Mouse (Mus musculus): ENCODE data around the gene Hoxc10. TPM values are rescaled to one million over a fixed set of nuclear protein-coding genes. Genes with fewer than 3 reads are reported as not detected.
A peak's percentile ranks its signal among the peaks of the same experiment; 100 is the strongest.

Gene Hoxc10
- polyA plus RNA-seq, 1 experiment from 2014 or later = 62.9 TPM

DNA sequence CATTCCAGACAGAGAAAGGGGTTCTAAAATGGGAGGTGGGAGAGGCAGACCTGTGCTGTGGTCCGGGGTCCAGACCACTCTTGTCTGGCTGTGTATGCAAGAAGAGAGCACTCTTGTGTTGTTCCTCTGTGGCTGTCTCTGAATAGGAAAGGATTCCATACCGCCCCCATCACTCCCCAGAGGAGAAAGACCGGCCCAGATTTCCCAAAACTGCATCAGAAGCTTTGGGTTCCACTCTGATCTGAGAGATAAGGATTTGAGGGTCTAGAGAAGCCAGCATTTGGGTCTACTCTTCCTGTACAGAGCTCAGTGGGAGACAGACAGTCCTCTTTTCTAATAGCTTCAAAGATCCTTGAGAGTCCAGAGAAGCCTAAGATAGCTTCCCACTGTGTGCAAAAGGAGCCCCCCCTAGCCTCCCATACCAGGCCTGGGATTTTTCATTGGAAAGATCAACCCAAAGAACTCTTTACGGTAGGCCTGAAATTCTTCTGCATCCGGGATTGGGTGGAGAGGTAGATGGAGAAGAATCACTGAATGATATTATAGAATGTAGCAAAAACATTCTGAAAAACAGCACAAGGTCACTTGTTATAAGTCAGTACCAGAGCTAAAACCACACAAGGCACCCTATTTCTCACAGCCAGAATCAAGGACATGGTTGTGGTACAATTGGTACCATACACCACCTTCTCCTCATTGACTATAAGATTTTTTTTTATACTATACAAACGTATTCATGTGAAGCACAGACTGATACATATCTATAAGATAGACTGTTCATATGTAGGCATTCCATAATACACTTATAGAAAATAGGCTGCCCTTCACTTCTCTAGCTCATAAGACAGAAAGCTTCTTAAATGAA is 43.7 kb upstream of the Hoxc10 start:
- H3K27ac ChIP-seq (ENCODE audit: low read depth, low read length) = no peak overlapping the region
- ATAC-seq (ENCODE audit: low FRiP score, low TSS enrichment) = no peak
- H3K4me3 ChIP-seq (ENCODE audit: low read length) = no peak overlapping the region
- H3K9ac ChIP-seq (ENCODE audit: low read depth, low read length) = no peak overlapping the region
- WGBS = 7% methylated on average over 6 of the region's 6 CpGs
- no peaks in the 10 kb centered on the region for H3K36me3 ChIP-seq (ENCODE audit: control insufficient read depth, insufficient read depth, low read length)
- H3K4me2 ChIP-seq (replicated peaks; ENCODE audit: low read depth, low read length) = no peak overlapping the region
- H3K27me3 ChIP-seq (ENCODE audit: control insufficient read depth, insufficient read depth, low read length) = peaks cover 96% of the 10 kb centered on the region
- no peaks in the 10 kb centered on the region for H3K9me3 ChIP-seq (ENCODE audit: control insufficient read depth, low read length)
- no peaks in the 10 kb centered on the region for H3K4me1 ChIP-seq (ENCODE audit: control insufficient read depth, insufficient read depth, low read length)

DNA sequence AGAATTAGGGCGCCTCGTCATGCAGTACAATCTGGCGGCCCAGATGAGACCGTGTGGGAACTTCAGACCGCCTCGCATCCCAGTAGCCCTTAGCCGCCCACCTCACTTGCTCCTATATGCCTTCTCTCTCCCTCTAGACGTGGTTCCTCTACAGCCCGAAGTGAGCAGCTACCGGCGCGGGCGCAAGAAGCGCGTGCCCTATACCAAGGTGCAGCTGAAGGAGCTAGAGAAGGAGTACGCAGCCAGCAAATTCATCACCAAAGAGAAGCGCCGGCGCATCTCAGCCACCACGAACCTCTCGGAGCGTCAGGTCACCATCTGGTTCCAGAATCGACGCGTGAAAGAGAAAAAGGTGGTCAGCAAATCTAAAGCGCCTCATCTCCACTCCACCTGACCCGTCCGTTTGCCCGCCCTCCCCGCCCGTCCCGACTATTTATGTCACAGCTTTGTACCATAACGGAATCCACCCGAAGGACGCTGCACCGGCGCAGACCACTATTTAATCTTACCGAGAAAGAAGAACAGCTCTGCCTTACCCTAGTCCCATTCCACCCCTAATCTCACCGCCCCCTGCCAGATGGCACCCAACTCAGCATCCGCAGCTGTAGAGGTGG is 39.5 kb upstream of the Hoxc10 start:
- under 1% methylated on average over 40 of the region's 40 CpGs for WGBS
- Histone ChIP-seq H3K9ac (ENCODE audit: low read depth, low read length) (no peak overlapping the region), H3K4me1 (ENCODE audit: control insufficient read depth, insufficient read depth, low read length) (no peaks in the 10 kb centered on the region), H3K4me2 (replicated peaks; ENCODE audit: low read depth, low read length) (no peak overlapping the region), H3K9me3 (ENCODE audit: control insufficient read depth, low read length) (no peaks in the 10 kb centered on the region), H3K4me3 (ENCODE audit: low read length) (no peak overlapping the region), H3K27ac (ENCODE audit: low read depth, low read length) (no peak overlapping the region), H3K36me3 (ENCODE audit: control insufficient read depth, insufficient read depth, low read length) (no peaks in the 10 kb centered on the region), H3K27me3 (ENCODE audit: control insufficient read depth, insufficient read depth, low read length) (peaks cover 96% of the 10 kb centered on the region)
- ATAC-seq (ENCODE audit: low FRiP score, low TSS enrichment) = no peak

DNA sequence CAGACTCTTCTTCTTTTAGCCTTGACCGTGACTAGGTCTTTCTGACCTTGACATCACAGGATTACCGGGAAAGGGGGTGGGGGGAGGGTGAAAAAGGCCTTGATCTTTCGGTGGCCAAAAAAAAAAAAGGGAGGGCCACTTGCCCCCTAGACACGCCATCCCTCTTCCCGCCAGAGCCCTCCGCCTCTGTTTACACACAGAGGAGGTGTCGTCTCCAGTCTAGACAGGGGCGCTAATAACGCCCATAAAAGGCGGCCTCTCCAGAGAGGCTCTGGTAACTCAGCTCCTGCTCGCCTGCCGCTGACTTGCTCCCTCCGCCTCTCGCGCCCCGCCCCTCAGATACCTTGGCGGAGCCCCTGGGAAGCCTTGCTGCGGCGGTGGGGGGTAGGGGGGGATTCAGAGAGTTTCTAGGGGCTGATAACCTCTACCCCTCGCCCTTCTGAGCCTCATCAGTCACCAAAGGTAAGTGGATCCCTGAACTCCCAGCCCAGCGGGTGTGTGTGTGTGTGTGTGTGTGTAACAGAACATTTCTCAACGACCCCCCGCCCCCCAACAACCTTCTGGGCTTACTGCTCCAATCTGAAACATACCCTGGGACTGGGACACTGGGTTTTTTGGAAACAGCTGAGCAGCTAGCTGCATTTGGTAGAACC is 34.8 kb upstream of the Hoxc10 start:
- no peak for ATAC-seq (ENCODE audit: low FRiP score, low TSS enrichment)
- H3K9me3 ChIP-seq (ENCODE audit: control insufficient read depth, low read length) = no peaks in the 10 kb centered on the region
- no peak overlapping the region for H3K4me2 ChIP-seq (replicated peaks; ENCODE audit: low read depth, low read length)
- H3K27ac ChIP-seq (ENCODE audit: low read depth, low read length) = no peak overlapping the region
- 1% methylated on average over 23 of the region's 23 CpGs for WGBS
- H3K4me1 ChIP-seq (ENCODE audit: control insufficient read depth, insufficient read depth, low read length) = no peaks in the 10 kb centered on the region
- peaks cover 96% of the 10 kb centered on the region for H3K27me3 ChIP-seq (ENCODE audit: control insufficient read depth, insufficient read depth, low read length)
- H3K9ac ChIP-seq (ENCODE audit: low read depth, low read length) = no peak overlapping the region
- no peaks in the 10 kb centered on the region for H3K36me3 ChIP-seq (ENCODE audit: control insufficient read depth, insufficient read depth, low read length)
- H3K4me3 ChIP-seq (ENCODE audit: low read length) = no peak overlapping the region

DNA sequence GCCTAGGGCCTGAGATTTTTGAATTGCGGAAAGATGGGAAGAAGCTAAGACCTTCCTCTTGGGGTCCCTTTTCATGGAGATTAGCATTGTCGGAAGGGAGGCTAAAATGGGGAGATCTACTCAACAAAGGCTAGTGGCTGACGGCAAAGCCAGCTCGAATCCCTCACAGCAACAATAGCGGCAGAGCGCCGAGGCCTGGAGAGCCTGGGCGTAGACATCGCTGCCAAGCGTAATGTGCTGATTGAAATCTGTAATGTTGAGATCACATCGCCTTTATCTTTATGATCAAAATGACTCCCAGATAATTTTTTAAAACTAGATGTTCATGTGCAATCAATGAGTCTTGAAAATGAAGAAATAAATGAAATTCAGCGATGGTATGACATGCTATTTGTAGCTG is 32.2 kb upstream of the Hoxc10 start:
- Histone ChIP-seq H3K4me1 (ENCODE audit: control insufficient read depth, insufficient read depth, low read length) (peaks cover 3% of the 10 kb centered on the region; the same call in 1 of the 2 replicates), H3K4me2 (replicated peaks; ENCODE audit: low read depth, low read length) (no peak overlapping the region), H3K27ac (ENCODE audit: low read depth, low read length) (no peak overlapping the region), H3K9me3 (ENCODE audit: control insufficient read depth, low read length) (no peaks in the 10 kb centered on the region), H3K4me3 (ENCODE audit: low read length) (no peak overlapping the region), H3K9ac (ENCODE audit: low read depth, low read length) (no peak overlapping the region), H3K36me3 (ENCODE audit: control insufficient read depth, insufficient read depth, low read length) (no peaks in the 10 kb centered on the region), H3K27me3 (ENCODE audit: control insufficient read depth, insufficient read depth, low read length) (peaks cover 96% of the 10 kb centered on the region)
- WGBS = under 1% methylated on average over 12 of the region's 12 CpGs
- no peak for ATAC-seq (ENCODE audit: low FRiP score, low TSS enrichment)

DNA sequence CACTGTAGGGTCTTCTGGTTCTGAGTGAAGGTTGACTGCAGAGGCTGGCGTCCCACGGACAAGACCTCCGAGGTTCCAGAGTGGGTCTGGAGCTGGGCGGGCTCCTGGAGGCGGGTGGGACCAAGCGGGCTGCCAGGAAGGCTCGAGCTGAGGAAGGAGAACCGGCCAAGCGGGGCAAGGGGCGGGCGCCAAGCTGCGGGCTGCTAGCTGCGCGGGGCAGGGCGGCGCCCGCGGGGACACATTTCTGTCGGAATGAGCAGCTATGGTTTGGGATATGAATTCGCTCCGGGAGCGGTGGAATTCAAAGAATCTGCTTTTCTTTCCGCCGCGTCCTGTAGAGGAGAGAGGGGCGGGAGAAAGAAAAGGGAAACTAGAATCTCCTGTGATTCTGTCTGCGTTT is 31.7 kb upstream of the Hoxc10 start:
- Histone ChIP-seq H3K9me3 (ENCODE audit: control insufficient read depth, low read length) (no peaks in the 10 kb centered on the region), H3K4me2 (replicated peaks; ENCODE audit: low read depth, low read length) (no peak overlapping the region), H3K27ac (ENCODE audit: low read depth, low read length) (no peak overlapping the region), H3K9ac (ENCODE audit: low read depth, low read length) (no peak overlapping the region), H3K4me3 (ENCODE audit: low read length) (peak overlapping the region; percentile 14; the same call in 1 of the 2 replicates), H3K27me3 (ENCODE audit: control insufficient read depth, insufficient read depth, low read length) (peaks cover 96% of the 10 kb centered on the region), H3K36me3 (ENCODE audit: control insufficient read depth, insufficient read depth, low read length) (no peaks in the 10 kb centered on the region), H3K4me1 (ENCODE audit: control insufficient read depth, insufficient read depth, low read length) (peaks cover 3% of the 10 kb centered on the region; the same call in 1 of the 2 replicates)
- no peak for ATAC-seq (ENCODE audit: low FRiP score, low TSS enrichment)
- WGBS = under 1% methylated on average over 24 of the region's 27 CpGs

DNA sequence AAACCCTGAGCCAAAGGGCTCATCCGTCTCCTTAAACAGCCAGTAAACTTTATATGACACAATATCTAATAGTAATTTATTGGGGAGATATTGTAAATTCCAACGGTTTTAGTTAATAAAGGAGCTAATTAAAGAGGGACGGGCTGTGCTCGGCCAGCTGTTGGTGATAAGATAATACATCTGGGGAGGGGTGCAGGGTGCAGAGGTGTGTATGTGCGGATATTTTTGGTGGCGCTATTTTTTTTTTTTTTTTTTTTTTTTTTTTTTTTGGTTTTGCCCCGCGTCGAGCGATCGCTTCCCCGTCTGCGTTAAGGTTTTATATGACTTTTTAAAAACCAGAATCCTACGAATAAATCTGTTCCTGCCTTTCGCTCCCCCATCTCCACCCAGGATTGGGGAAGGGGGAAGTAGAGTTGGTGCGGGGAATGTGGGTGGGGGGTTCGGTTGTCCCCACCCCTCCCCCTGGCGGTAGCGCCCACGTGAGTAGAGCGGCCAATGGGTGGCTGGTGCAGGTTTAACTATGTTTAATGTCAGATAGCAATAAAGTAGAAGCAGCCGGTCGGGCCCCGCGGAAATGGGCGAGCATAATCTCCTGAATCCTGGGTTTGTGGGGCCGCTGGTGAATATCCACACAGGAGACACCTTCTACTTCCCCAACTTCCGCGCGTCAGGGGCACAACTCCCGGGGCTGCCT is 30.2 kb upstream of the Hoxc10 start, which contains the start of gene Hoxc12:
Gene Hoxc12, plus strand, starts transcription at position 479 of the 694 bp plus-strand sequence.
- H3K4me3 ChIP-seq (ENCODE audit: low read length) = no peak within 1 kb of the TSS
- no peak within 1 kb of the TSS for H3K9ac ChIP-seq (ENCODE audit: low read depth, low read length)
- H3K27ac ChIP-seq (ENCODE audit: low read depth, low read length) = no peak within 1 kb of the TSS

DNA sequence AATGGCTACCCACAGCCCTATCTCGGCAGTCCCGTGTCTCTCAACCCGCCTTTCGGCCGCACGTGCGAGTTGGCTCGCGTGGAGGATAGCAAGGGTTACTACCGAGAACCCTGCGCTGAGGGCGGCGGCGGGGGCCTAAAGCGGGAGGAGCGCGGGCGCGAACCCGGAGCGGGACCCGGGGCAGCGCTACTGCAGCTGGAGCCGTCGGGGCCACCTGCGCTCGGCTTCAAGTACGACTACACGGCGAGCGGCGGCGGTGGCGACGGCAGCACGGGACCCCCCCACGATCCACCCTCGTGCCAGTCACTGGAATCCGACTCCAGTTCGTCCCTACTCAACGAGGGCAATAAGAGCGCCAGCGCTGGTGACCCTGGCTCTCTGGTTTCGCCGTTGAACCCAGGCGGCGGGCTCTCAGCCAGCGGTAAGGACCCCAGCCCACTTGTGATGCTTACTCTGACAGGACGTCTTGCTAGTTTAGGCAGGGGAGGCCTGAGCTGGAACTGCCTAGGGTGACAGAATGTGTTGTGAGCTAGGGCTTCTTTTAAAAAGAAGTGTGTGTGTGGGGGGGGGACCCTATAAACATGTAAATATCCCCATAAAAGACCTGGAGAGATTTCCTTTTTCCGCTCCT is 29.4 kb upstream of the Hoxc10 start:
- H3K4me1 ChIP-seq (ENCODE audit: control insufficient read depth, insufficient read depth, low read length) = peaks cover 3% of the 10 kb centered on the region; the same call in 1 of the 2 replicates
- no peak overlapping the region; the same call in 1 of the 2 replicates for H3K4me2 ChIP-seq (replicated peaks; ENCODE audit: low read depth, low read length)
- H3K9ac ChIP-seq (ENCODE audit: low read depth, low read length) = no peak overlapping the region
- no peak overlapping the region for H3K4me3 ChIP-seq (ENCODE audit: low read length)
- H3K9me3 ChIP-seq (ENCODE audit: control insufficient read depth, low read length) = no peaks in the 10 kb centered on the region
- under 1% methylated on average over 50 of the region's 50 CpGs for WGBS
- peaks cover 96% of the 10 kb centered on the region for H3K27me3 ChIP-seq (ENCODE audit: control insufficient read depth, insufficient read depth, low read length)
- no peak for ATAC-seq (ENCODE audit: low FRiP score, low TSS enrichment)
- H3K36me3 ChIP-seq (ENCODE audit: control insufficient read depth, insufficient read depth, low read length) = no peaks in the 10 kb centered on the region
- no peak overlapping the region for H3K27ac ChIP-seq (ENCODE audit: low read depth, low read length)

More for the DNA sequence above, 30.2 kb upstream of the Hoxc10 start, which contains the start of gene Hoxc12:
- Histone ChIP-seq H3K4me2 (replicated peaks; ENCODE audit: low read depth, low read length) (no peak within 1 kb of the TSS; the same call in 1 of the 2 replicates), H3K9me3 (ENCODE audit: control insufficient read depth, low read length) (no peaks in the 10 kb centered on the region), H3K36me3 (ENCODE audit: control insufficient read depth, insufficient read depth, low read length) (no peaks in the 10 kb centered on the region), H3K27me3 (ENCODE audit: control insufficient read depth, insufficient read depth, low read length) (peaks cover 96% of the 10 kb centered on the region), H3K4me1 (ENCODE audit: control insufficient read depth, insufficient read depth, low read length) (peaks cover 3% of the 10 kb centered on the region; the same call in 1 of the 2 replicates)
- no peak for ATAC-seq (ENCODE audit: low FRiP score, low TSS enrichment)
- 1% methylated on average over 31 of the region's 31 CpGs for WGBS

Measured in kidney, embryonic 14.5 days (tissue).